Mouse (Mus musculus) spleen, embryonic (tissue): ENCODE measurements around the gene Ctnnd2.

Source experiments
- CTCF ChIA-PET: fragments of 350-600 bp; sonication (Branson Sonifier 250); formaldehyde crosslinking; loops from one replicate; lab custom pipeline; 2022; lab: Charles Lee

The Ctnnd2 gene

GRCm38 (mm10) chr15:30709026-30709753 is 536.8 kb downstream of the Ctnnd2 start:
- CTCF ChIA-PET = no interaction called here

- CTCF ChIA-PET = no interaction called here
Observed at GRCm38 (mm10) chr15:30709754-30710105, 537.3 kb downstream of the Ctnnd2 start.

GRCm38 (mm10) chr15:30714823-30715222 is 542.4 kb downstream of the Ctnnd2 start:
- CTCF ChIA-PET = no interaction called here

GRCm38 (mm10) chr15:30718811-30719210 is 546.4 kb downstream of the Ctnnd2 start:
- CTCF ChIA-PET = no interaction called here

GRCm38 (mm10) chr15:30719226-30719625 is 546.8 kb downstream of the Ctnnd2 start:
- CTCF ChIA-PET = no interaction called here

GRCm38 (mm10) chr15:30721098-30721497 is 548.7 kb downstream of the Ctnnd2 start:
- CTCF ChIA-PET = no interaction called here

GRCm38 (mm10) chr15:30726066-30726465 is 553.7 kb downstream of the Ctnnd2 start:
- CTCF ChIA-PET = no interaction called here

- CTCF ChIA-PET = no interaction called here
Observed at GRCm38 (mm10) chr15:30738178-30738577, 565.8 kb downstream of the Ctnnd2 start.

GRCm38 (mm10) chr15:30740728-30741127 is 568.3 kb downstream of the Ctnnd2 start:
- CTCF ChIA-PET = no interaction called here

GRCm38 (mm10) chr15:30757991-30758390 is 585.6 kb downstream of the Ctnnd2 start:
- CTCF ChIA-PET = no interaction called here

- CTCF ChIA-PET = no interaction called here
Observed at GRCm38 (mm10) chr15:30762211-30762610, 589.8 kb downstream of the Ctnnd2 start.

GRCm38 (mm10) chr15:30762695-30763285 is 590.4 kb downstream of the Ctnnd2 start:
- CTCF ChIA-PET = no interaction called here

GRCm38 (mm10) chr15:30776931-30777330 is 604.5 kb downstream of the Ctnnd2 start:
- CTCF ChIA-PET = no interaction called here

GRCm38 (mm10) chr15:30777801-30778200 is 605.4 kb downstream of the Ctnnd2 start:
- CTCF ChIA-PET = interaction anchor here (0.5 kb wide), 1 partner anchor 475 kb away, joined by 5 read pairs; no protein-coding TSS in a partner anchor

GRCm38 (mm10) chr15:30779903-30780302 is 607.5 kb downstream of the Ctnnd2 start:
- CTCF ChIA-PET = no interaction called here

- CTCF ChIA-PET = no interaction called here
Observed at GRCm38 (mm10) chr15:30780977-30781376, 608.6 kb downstream of the Ctnnd2 start.

GRCm38 (mm10) chr15:30785706-30786320 is 613.4 kb downstream of the Ctnnd2 start:
- CTCF ChIA-PET = no interaction called here

- CTCF ChIA-PET = no interaction called here
Observed at GRCm38 (mm10) chr15:30793260-30793659, 620.9 kb downstream of the Ctnnd2 start.

GRCm38 (mm10) chr15:30795723-30796122 is 623.3 kb downstream of the Ctnnd2 start:
- CTCF ChIA-PET = no interaction called here

- CTCF ChIA-PET = no interaction called here
Observed at GRCm38 (mm10) chr15:30827424-30828263, 655.3 kb downstream of the Ctnnd2 start.

- CTCF ChIA-PET = interaction anchor here (0.5 kb wide), 1 partner anchor 552 kb away, joined by 3 read pairs; no protein-coding TSS in a partner anchor
Observed at GRCm38 (mm10) chr15:30857277-30858176, 685.1 kb downstream of the Ctnnd2 start.
